Mouse (Mus musculus): ENCODE results near the gene Lsamp. TPM values are rescaled to one million over a fixed set of nuclear protein-coding genes. Genes with fewer than 3 reads are reported as not detected.

Gene Lsamp
- polyA plus RNA-seq, 1 experiment from 2014 or later = 5.5 TPM

GRCm38 (mm10) chr16:40709574-40709973 lies 725.4 kb downstream of the Lsamp start:
- no peaks in the 10 kb centered on the region for H3K9me3 ChIP-seq (ENCODE audit: control insufficient read depth, low read length)
- H3K27ac ChIP-seq (ENCODE audit: low read depth, low read length) = no peak overlapping the region
- ATAC-seq (ENCODE audit: low FRiP score, low TSS enrichment) = no peak
- 48% methylated on average over 4 of the region's 4 CpGs for WGBS
- no peaks in the 10 kb centered on the region for H3K27me3 ChIP-seq (ENCODE audit: control insufficient read depth, insufficient read depth, low read length)
- no peaks in the 10 kb centered on the region for H3K4me1 ChIP-seq (ENCODE audit: control insufficient read depth, insufficient read depth, low read length)
- H3K36me3 ChIP-seq (ENCODE audit: control insufficient read depth, insufficient read depth, low read length) = no peaks in the 10 kb centered on the region
- no peak overlapping the region for H3K4me2 ChIP-seq (replicated peaks; ENCODE audit: low read depth, low read length)
- no peak overlapping the region for H3K4me3 ChIP-seq (ENCODE audit: low read length)
- H3K9ac ChIP-seq (ENCODE audit: low read depth, low read length) = no peak overlapping the region

- no peak for ATAC-seq (ENCODE audit: low FRiP score, low TSS enrichment)
- Histone ChIP-seq H3K27me3 (ENCODE audit: control insufficient read depth, insufficient read depth, low read length) (no peaks in the 10 kb centered on the region), H3K36me3 (ENCODE audit: control insufficient read depth, insufficient read depth, low read length) (no peaks in the 10 kb centered on the region), H3K9me3 (ENCODE audit: control insufficient read depth, low read length) (no peaks in the 10 kb centered on the region), H3K9ac (ENCODE audit: low read depth, low read length) (no peak overlapping the region), H3K27ac (ENCODE audit: low read depth, low read length) (no peak overlapping the region), H3K4me1 (ENCODE audit: control insufficient read depth, insufficient read depth, low read length) (no peaks in the 10 kb centered on the region), H3K4me3 (ENCODE audit: low read length) (no peak overlapping the region), H3K4me2 (replicated peaks; ENCODE audit: low read depth, low read length) (no peak overlapping the region)
- 80% methylated on average over 3 of the region's 3 CpGs for WGBS
Observed at GRCm38 (mm10) chr16:40710068-40710467, 725.9 kb downstream of the Lsamp start.

- Histone ChIP-seq H3K27ac (ENCODE audit: low read depth, low read length) (no peak overlapping the region), H3K27me3 (ENCODE audit: control insufficient read depth, insufficient read depth, low read length) (no peaks in the 10 kb centered on the region), H3K4me1 (ENCODE audit: control insufficient read depth, insufficient read depth, low read length) (no peaks in the 10 kb centered on the region), H3K9ac (ENCODE audit: low read depth, low read length) (no peak overlapping the region), H3K36me3 (ENCODE audit: control insufficient read depth, insufficient read depth, low read length) (no peaks in the 10 kb centered on the region), H3K4me2 (replicated peaks; ENCODE audit: low read depth, low read length) (no peak overlapping the region), H3K9me3 (ENCODE audit: control insufficient read depth, low read length) (no peaks in the 10 kb centered on the region), H3K4me3 (ENCODE audit: low read length) (no peak overlapping the region)
- no peak for ATAC-seq (ENCODE audit: low FRiP score, low TSS enrichment)
- WGBS = 91% methylated on average over 5 of the region's 5 CpGs
Observed at GRCm38 (mm10) chr16:40710491-40710890, 726.3 kb downstream of the Lsamp start.

DNA sequence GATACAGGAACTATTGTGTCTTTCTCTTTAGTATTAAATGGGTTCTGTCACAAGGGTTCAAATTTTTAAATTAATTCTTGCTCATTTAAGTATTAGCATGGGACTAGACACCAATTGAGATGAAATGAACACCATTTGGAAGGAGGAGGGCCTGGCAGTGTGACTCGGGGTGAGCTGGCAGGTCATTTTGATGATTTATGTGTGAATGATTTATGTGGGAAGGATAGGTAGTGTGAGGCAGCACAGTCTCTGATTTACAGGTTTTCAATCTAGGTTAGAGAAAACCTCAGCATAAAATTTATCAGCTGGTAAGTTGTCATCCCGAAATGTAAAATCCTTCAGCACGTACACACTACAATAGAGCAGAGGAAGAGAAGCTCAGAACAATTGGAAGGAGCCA lies 729.6 kb downstream of the Lsamp start:
- H3K9ac ChIP-seq (ENCODE audit: low read depth, low read length) = no peak overlapping the region
- no peaks in the 10 kb centered on the region for H3K4me1 ChIP-seq (ENCODE audit: control insufficient read depth, insufficient read depth, low read length)
- no peak overlapping the region for H3K4me2 ChIP-seq (replicated peaks; ENCODE audit: low read depth, low read length)
- ATAC-seq (ENCODE audit: low FRiP score, low TSS enrichment) = no peak
- WGBS = 20% methylated on average over 3 of the region's 3 CpGs
- H3K4me3 ChIP-seq (ENCODE audit: low read length) = no peak overlapping the region
- H3K9me3 ChIP-seq (ENCODE audit: control insufficient read depth, low read length) = no peaks in the 10 kb centered on the region
- no peaks in the 10 kb centered on the region for H3K27me3 ChIP-seq (ENCODE audit: control insufficient read depth, insufficient read depth, low read length)
- H3K36me3 ChIP-seq (ENCODE audit: control insufficient read depth, insufficient read depth, low read length) = no peaks in the 10 kb centered on the region
- H3K27ac ChIP-seq (ENCODE audit: low read depth, low read length) = no peak overlapping the region

DNA sequence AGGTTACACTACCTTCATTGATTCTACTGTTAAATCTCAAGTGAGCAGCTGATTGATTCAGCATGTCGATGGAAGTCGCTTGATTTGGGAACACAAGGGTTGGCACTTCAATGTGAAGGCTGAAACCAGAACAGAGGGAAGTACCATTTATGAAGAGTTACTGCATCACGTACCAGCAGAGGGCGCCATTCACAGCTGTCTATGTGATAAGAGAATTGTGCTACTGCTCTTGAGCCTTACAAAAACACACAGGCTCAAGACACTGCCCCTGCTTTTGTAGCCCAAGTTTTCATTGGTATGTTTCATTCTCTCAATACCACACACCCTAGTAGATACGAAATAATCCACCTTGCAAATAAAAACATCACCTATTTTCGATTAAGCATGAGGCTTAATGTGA lies 754.9 kb downstream of the Lsamp start:
- Histone ChIP-seq H3K4me2 (replicated peaks; ENCODE audit: low read depth, low read length) (no peak overlapping the region), H3K4me1 (ENCODE audit: control insufficient read depth, insufficient read depth, low read length) (no peaks in the 10 kb centered on the region), H3K4me3 (ENCODE audit: low read length) (no peak overlapping the region), H3K9ac (ENCODE audit: low read depth, low read length) (no peak overlapping the region), H3K27ac (ENCODE audit: low read depth, low read length) (no peak overlapping the region), H3K27me3 (ENCODE audit: control insufficient read depth, insufficient read depth, low read length) (no peaks in the 10 kb centered on the region), H3K9me3 (ENCODE audit: control insufficient read depth, low read length) (no peaks in the 10 kb centered on the region), H3K36me3 (ENCODE audit: control insufficient read depth, insufficient read depth, low read length) (no peaks in the 10 kb centered on the region)
- ATAC-seq (ENCODE audit: low FRiP score, low TSS enrichment) = no peak
- 39% methylated on average over 6 of the region's 6 CpGs for WGBS

- H3K27me3 ChIP-seq (ENCODE audit: control insufficient read depth, insufficient read depth, low read length) = no peaks in the 10 kb centered on the region
- H3K9me3 ChIP-seq (ENCODE audit: control insufficient read depth, low read length) = no peaks in the 10 kb centered on the region
- ATAC-seq (ENCODE audit: low FRiP score, low TSS enrichment) = no peak
- no peak overlapping the region for H3K27ac ChIP-seq (ENCODE audit: low read depth, low read length)
- no peak overlapping the region for H3K4me3 ChIP-seq (ENCODE audit: low read length)
- no peak overlapping the region for H3K4me2 ChIP-seq (replicated peaks; ENCODE audit: low read depth, low read length)
- no peak overlapping the region for H3K9ac ChIP-seq (ENCODE audit: low read depth, low read length)
- no peaks in the 10 kb centered on the region for H3K4me1 ChIP-seq (ENCODE audit: control insufficient read depth, insufficient read depth, low read length)
- no peaks in the 10 kb centered on the region for H3K36me3 ChIP-seq (ENCODE audit: control insufficient read depth, insufficient read depth, low read length)
- 87% methylated on average over 6 of the region's 6 CpGs for WGBS
Observed at GRCm38 (mm10) chr16:40739771-40740170, 755.6 kb downstream of the Lsamp start.

GRCm38 (mm10) chr16:40740273-40740672 lies 756.1 kb downstream of the Lsamp start:
- H3K4me3 ChIP-seq (ENCODE audit: low read length) = no peak overlapping the region
- no peaks in the 10 kb centered on the region for H3K9me3 ChIP-seq (ENCODE audit: control insufficient read depth, low read length)
- no peak overlapping the region for H3K9ac ChIP-seq (ENCODE audit: low read depth, low read length)
- H3K4me1 ChIP-seq (ENCODE audit: control insufficient read depth, insufficient read depth, low read length) = no peaks in the 10 kb centered on the region
- H3K27ac ChIP-seq (ENCODE audit: low read depth, low read length) = no peak overlapping the region
- H3K36me3 ChIP-seq (ENCODE audit: control insufficient read depth, insufficient read depth, low read length) = no peaks in the 10 kb centered on the region
- no peak overlapping the region for H3K4me2 ChIP-seq (replicated peaks; ENCODE audit: low read depth, low read length)
- ATAC-seq (ENCODE audit: low FRiP score, low TSS enrichment) = no peak
- WGBS = 82% methylated on average over 8 of the region's 8 CpGs
- no peaks in the 10 kb centered on the region for H3K27me3 ChIP-seq (ENCODE audit: control insufficient read depth, insufficient read depth, low read length)

DNA sequence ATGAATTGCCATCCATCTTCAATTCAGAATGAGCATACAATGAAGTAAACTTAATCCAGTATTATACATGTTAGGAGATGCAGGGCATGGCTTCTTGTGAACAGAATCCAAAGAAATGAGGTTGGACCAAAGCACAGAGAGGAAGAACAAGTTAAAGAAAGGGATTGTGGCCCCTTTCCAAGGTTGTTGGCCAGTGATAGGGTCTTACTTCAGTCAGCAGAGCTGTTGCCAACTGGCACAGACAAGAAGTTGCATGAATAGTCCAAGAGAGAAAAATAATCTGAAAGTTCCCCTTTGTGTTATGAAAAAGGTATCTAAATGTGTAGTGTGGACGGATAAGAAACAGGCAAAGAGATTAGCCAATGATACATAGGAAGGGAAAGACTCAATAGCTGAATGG lies 843.0 kb downstream of the Lsamp start:
- Histone ChIP-seq H3K4me1 (ENCODE audit: control insufficient read depth, insufficient read depth, low read length) (no peaks in the 10 kb centered on the region), H3K36me3 (ENCODE audit: control insufficient read depth, insufficient read depth, low read length) (no peaks in the 10 kb centered on the region), H3K27me3 (ENCODE audit: control insufficient read depth, insufficient read depth, low read length) (no peaks in the 10 kb centered on the region), H3K27ac (ENCODE audit: low read depth, low read length) (no peak overlapping the region), H3K9ac (ENCODE audit: low read depth, low read length) (no peak overlapping the region), H3K4me3 (ENCODE audit: low read length) (no peak overlapping the region), H3K4me2 (replicated peaks; ENCODE audit: low read depth, low read length) (no peak overlapping the region), H3K9me3 (ENCODE audit: control insufficient read depth, low read length) (no peaks in the 10 kb centered on the region)
- 82% methylated on average over 1 of the region's 1 CpGs for WGBS
- ATAC-seq (ENCODE audit: low FRiP score, low TSS enrichment) = no peak

- no peak overlapping the region for H3K9ac ChIP-seq (ENCODE audit: low read depth, low read length)
- no peak overlapping the region for H3K27ac ChIP-seq (ENCODE audit: low read depth, low read length)
- no peaks in the 10 kb centered on the region for H3K9me3 ChIP-seq (ENCODE audit: control insufficient read depth, low read length)
- ATAC-seq (ENCODE audit: low FRiP score, low TSS enrichment) = no peak
- H3K4me1 ChIP-seq (ENCODE audit: control insufficient read depth, insufficient read depth, low read length) = no peaks in the 10 kb centered on the region
- H3K36me3 ChIP-seq (ENCODE audit: control insufficient read depth, insufficient read depth, low read length) = no peaks in the 10 kb centered on the region
- H3K4me2 ChIP-seq (replicated peaks; ENCODE audit: low read depth, low read length) = no peak overlapping the region
- no peaks in the 10 kb centered on the region for H3K27me3 ChIP-seq (ENCODE audit: control insufficient read depth, insufficient read depth, low read length)
- no peak overlapping the region for H3K4me3 ChIP-seq (ENCODE audit: low read length)
Observed at GRCm38 (mm10) chr16:40831536-40831935, 847.4 kb downstream of the Lsamp start.

- no peak overlapping the region for H3K4me2 ChIP-seq (replicated peaks; ENCODE audit: low read depth, low read length)
- WGBS = 26% methylated on average over 1 of the region's 1 CpGs
Observed at GRCm38 (mm10) chr16:40841765-40842164, 857.6 kb downstream of the Lsamp start.

More at GRCm38 (mm10) chr16:40841765-40842164, 857.6 kb downstream of the Lsamp start:
- Histone ChIP-seq H3K4me3 (ENCODE audit: low read length) (no peak overlapping the region), H3K4me1 (ENCODE audit: control insufficient read depth, insufficient read depth, low read length) (no peaks in the 10 kb centered on the region), H3K36me3 (ENCODE audit: control insufficient read depth, insufficient read depth, low read length) (no peaks in the 10 kb centered on the region), H3K27me3 (ENCODE audit: control insufficient read depth, insufficient read depth, low read length) (no peaks in the 10 kb centered on the region), H3K9ac (ENCODE audit: low read depth, low read length) (no peak overlapping the region), H3K9me3 (ENCODE audit: control insufficient read depth, low read length) (no peaks in the 10 kb centered on the region), H3K27ac (ENCODE audit: low read depth, low read length) (no peak overlapping the region)
- no peak for ATAC-seq (ENCODE audit: low FRiP score, low TSS enrichment)

All from kidney, embryonic 14.5 days (tissue).